Mouse (Mus musculus): Measurements from ENCODE around the gene Pard3. TPM values are rescaled to one million over a fixed set of nuclear protein-coding genes. Genes with fewer than 3 reads are reported as not detected.

Gene Pard3
- total and polyA plus RNA-seq, 3 experiments = 0.51 to 1.3 (median 0.94) TPM

- no peaks in the 10 kb centered on the region for H3K4me1 ChIP-seq (ENCODE audit: control insufficient read depth in 1 of 2, insufficient read depth in 2 of 2)
- no peaks in the 10 kb centered on the region for H3K27me3 ChIP-seq (replicated peaks)
- no peak for DNase-seq (ENCODE audit: extremely low read depth)
- H3K27ac ChIP-seq (ENCODE audit: insufficient read depth, low read depth) = no peak overlapping the region
- H3K4me2 ChIP-seq (ENCODE audit: insufficient read depth, low read depth, poor library complexity, severe bottlenecking) = no peak overlapping the region
- no peak overlapping the region for H3K4me3 ChIP-seq (replicated peaks in 1 of 3; ENCODE audit: low read depth in 2 of 3, low read length in 2 of 3, poor library complexity in 1 of 3)
- H3K9ac ChIP-seq (ENCODE audit: insufficient read depth, low read depth) = no peak overlapping the region
- in situ Hi-C loops (cut with MboI; ENCODE audit: low pct_ligation_motif_present, low pct_unique_long_range_greater_than_20kb, low sequenced_read_pairs) = no loop called here
- no peaks in the 10 kb centered on the region for H3K36me3 ChIP-seq (replicated peaks in 1 of 2; ENCODE audit: control insufficient read depth in 1 of 2, insufficient read depth in 1 of 2, low read length in 1 of 2)
- peaks cover 2% of the 10 kb centered on the region for H3K9me3 ChIP-seq (replicated peaks; ENCODE audit: low read length)
- TF ChIP-seq MEF2A (IDR thresholded peaks at IDR 0.05; ENCODE audit: borderline replicate concordance, low read depth, low read length) = no peak
- TF ChIP-seq RCOR1 (conservative IDR thresholded peaks at IDR 0.05; ENCODE audit: low read depth, low read length) = no peak
- no peak for TF ChIP-seq IRF4 (IDR thresholded peaks at IDR 0.05; ENCODE audit: low read depth, low read length)
- no peak for TF ChIP-seq BHLHE40 (IDR thresholded peaks at IDR 0.05; ENCODE audit: low read depth, low read length)
- no peak for TF ChIP-seq KAT2A (IDR thresholded peaks at IDR 0.05; ENCODE audit: insufficient replicate concordance, low read length)
- TF ChIP-seq USF2 (conservative IDR thresholded peaks at IDR 0.05; ENCODE audit: low read depth, low read length) = no peak
- no peak for TF ChIP-seq GABPA (IDR thresholded peaks at IDR 0.05; ENCODE audit: insufficient replicate concordance, low read depth, low read length)
- no peak for TF ChIP-seq ZC3H11A (IDR thresholded peaks at IDR 0.05; ENCODE audit: low read depth, low read length)
- no peak for TF ChIP-seq JUND (conservative IDR thresholded peaks at IDR 0.05; ENCODE audit: low read depth, low read length)
- no peak for TF ChIP-seq HCFC1 (IDR thresholded peaks at IDR 0.05; ENCODE audit: low read depth, low read length)
- no peaks in the 10 kb centered on the region for H3K79me2 ChIP-seq (replicated peaks; ENCODE audit: control insufficient read depth, extremely low read depth, insufficient read depth, poor library complexity, severe bottlenecking)
- dilution Hi-C loops (cut with MboI; ENCODE audit: extremely low pct_ligation_motif_present, extremely low pct_unique_long_range_greater_than_20kb, low sequenced_read_pairs) = no loop called here
Observed at GRCm38 (mm10) chr8:127309363-127309762, 245.7 kb downstream of the Pard3 start.

GRCm38 (mm10) chr8:127315811-127316210, 252.1 kb downstream of the Pard3 start:
- Histone ChIP-seq H3K36me3 (replicated peaks in 1 of 2; ENCODE audit: control insufficient read depth in 1 of 2, insufficient read depth in 1 of 2, low read length in 1 of 2) (no peaks in the 10 kb centered on the region), H3K27ac (ENCODE audit: insufficient read depth, low read depth) (no peak overlapping the region), H3K9me3 (replicated peaks; ENCODE audit: low read length) (peaks cover 2% of the 10 kb centered on the region), H3K4me2 (ENCODE audit: insufficient read depth, low read depth, poor library complexity, severe bottlenecking) (no peak overlapping the region), H3K9ac (ENCODE audit: insufficient read depth, low read depth) (no peak overlapping the region), H3K79me2 (replicated peaks; ENCODE audit: control insufficient read depth, extremely low read depth, insufficient read depth, poor library complexity, severe bottlenecking) (no peaks in the 10 kb centered on the region), H3K4me3 (replicated peaks in 1 of 3; ENCODE audit: low read depth in 2 of 3, low read length in 2 of 3, poor library complexity in 1 of 3) (no peak overlapping the region), H3K4me1 (ENCODE audit: control insufficient read depth in 1 of 2, insufficient read depth in 2 of 2) (peaks cover 0 to 39% of the 10 kb centered on the region in 2 experiments; a peak in 3 of 4 replicates), H3K27me3 (replicated peaks) (no peaks in the 10 kb centered on the region)
- DNase-seq (ENCODE audit: extremely low read depth) = no peak
- dilution Hi-C loops (cut with MboI; ENCODE audit: extremely low pct_ligation_motif_present, extremely low pct_unique_long_range_greater_than_20kb, low sequenced_read_pairs) (no loop called here), in situ Hi-C loops (cut with MboI; ENCODE audit: low pct_ligation_motif_present, low pct_unique_long_range_greater_than_20kb, low sequenced_read_pairs) (no loop called here)
- no peak for TF ChIP-seq RCOR1 (conservative IDR thresholded peaks at IDR 0.05; ENCODE audit: low read depth, low read length)
- TF ChIP-seq NELFE (IDR thresholded peaks at IDR 0.05; ENCODE audit: low read depth, low read length) = no peak
- TF ChIP-seq IRF4 (IDR thresholded peaks at IDR 0.05; ENCODE audit: low read depth, low read length) = no peak
- TF ChIP-seq JUND (conservative IDR thresholded peaks at IDR 0.05; ENCODE audit: low read depth, low read length) = no peak
- no peak for TF ChIP-seq E2F4 (IDR thresholded peaks at IDR 0.05; ENCODE audit: insufficient replicate concordance, low read depth, low read length)
- TF ChIP-seq MAFK (IDR thresholded peaks at IDR 0.05; ENCODE audit: insufficient replicate concordance, low read length) = no peak
- TF ChIP-seq GABPA (IDR thresholded peaks at IDR 0.05; ENCODE audit: insufficient replicate concordance, low read depth, low read length) = no peak
- no peak for TF ChIP-seq ETS1 (conservative IDR thresholded peaks at IDR 0.05; ENCODE audit: low read depth, low read length)
- no peak for TF ChIP-seq HCFC1 (IDR thresholded peaks at IDR 0.05; ENCODE audit: low read depth, low read length)
- TF ChIP-seq USF2 (conservative IDR thresholded peaks at IDR 0.05; ENCODE audit: low read depth, low read length) = no peak
- no peak for TF ChIP-seq USF1 (IDR thresholded peaks at IDR 0.05; ENCODE audit: low read depth, low read length)
- no peak for TF ChIP-seq MXI1 (IDR thresholded peaks at IDR 0.05; ENCODE audit: low read depth, low read length)
- no peak for TF ChIP-seq SIN3A (IDR thresholded peaks at IDR 0.05; ENCODE audit: low read length)
- no peak for TF ChIP-seq NRF1 (IDR thresholded peaks at IDR 0.05; ENCODE audit: low read depth, low read length)
- TF ChIP-seq SMC3 (IDR thresholded peaks at IDR 0.05; ENCODE audit: low read depth, low read length) = no peak
- TF ChIP-seq ZNF384 (IDR thresholded peaks at IDR 0.05; ENCODE audit: low read depth, low read length) = no peak
- no peak for TF ChIP-seq POLR2A (IDR thresholded peaks at IDR 0.05; ENCODE audit: low read depth, low read length)
